Mouse (Mus musculus) hindbrain, embryonic 11.5 days (tissue): ENCODE data around the gene Tbc1d22a. TPM values are rescaled to one million over a fixed set of nuclear protein-coding genes. Genes with fewer than 3 reads are reported as not detected.
"Not testable (repeated sequence)": the region's sequence is repeated elsewhere in the genome, so short reads cannot be mapped to it uniquely, and the experiment has no call there.

Experiments used
- ATAC-seq: fragments of 200-750 bp; cut with Nextera tagmentation; 2 replicates; pipeline ENCODE4 v1.8.0; 2017; ENCODE audit warnings: mild to moderate bottlenecking, moderate TSS enrichment, moderate library complexity; ENCODE audit not compliant: low FRiP score
- DNase-seq: peaks from one replicate; pipeline ENCODE4 v3.0.0-alpha.2; 2015; ENCODE audit warnings: low spot score
- H3K27ac ChIP-seq: fragments of 300-500 bp; sonication (generic); 2 replicates; pipeline ENCODE4 v1.5.1; 2014; ENCODE audit warnings: mild to moderate bottlenecking, low read depth, low read length
- H3K27me3 ChIP-seq: fragments of 300-500 bp; sonication (generic); 2 replicates; pipeline ENCODE4 v1.6.1; 2014; ENCODE audit warnings: mild to moderate bottlenecking, low read length, moderate library complexity, mixed read lengths; ENCODE audit not compliant: control insufficient read depth, insufficient read depth
- H3K36me3 ChIP-seq: fragments of 300-500 bp; sonication (generic); 2 replicates; pipeline ENCODE4 v1.6.1; 2014; ENCODE audit warnings: mild to moderate bottlenecking, low read length, moderate library complexity, mixed read lengths; ENCODE audit not compliant: control insufficient read depth, insufficient read depth
- H3K4me1 ChIP-seq: fragments of 300-500 bp; sonication (generic); replicated peaks from 2 replicates; pipeline ENCODE4 v1.6.1; 2014; ENCODE audit warnings: low read length, mixed read lengths; ENCODE audit not compliant: control insufficient read depth, insufficient read depth
- H3K4me2 ChIP-seq: fragments of 300-500 bp; sonication (generic); replicated peaks from 2 replicates; pipeline ENCODE4 v1.6.1; 2014; ENCODE audit warnings: mild to moderate bottlenecking, low read depth, low read length
- H3K4me3 ChIP-seq: fragments of 300-500 bp; sonication (generic); 2 replicates; pipeline ENCODE4 v1.5.1; 2014; ENCODE audit warnings: low read depth, low read length
- H3K9ac ChIP-seq: fragments of 300-500 bp; sonication (generic); 2 replicates; pipeline ENCODE4 v1.6.1; 2014; ENCODE audit warnings: low read depth, low read length
- H3K9me3 ChIP-seq: fragments of 300-500 bp; sonication (generic); 2 replicates; pipeline ENCODE4 v1.6.1; 2016; ENCODE audit warnings: low read length; ENCODE audit not compliant: control insufficient read depth
- WGBS: fragments of 180-500 bp; shearing (Covaris S2); extraction: QIAGEN DNeasy Blood & Tissue Kit; methylation state at CpG from one replicate; pipeline ENCODE4 v1.1.7; 2014; 5-methylcytosine and 5-hydroxymethylcytosine counted together
- polyA plus RNA-seq: library from polyadenylated mRNA; unstranded; fragments of >200 nt; fragmentation: Nextera tagmentation; extraction: Ambion mirVana; gene quantifications from 2 replicates; pipeline ENCODE4 v1.2.1, GENCODE M21; 2014

The Tbc1d22a gene
- polyA plus RNA-seq, 1 experiment from 2014 or later = 7.3 TPM

- H3K9me3 ChIP-seq = no peaks in the 10 kb centered on the region
- H3K4me2 ChIP-seq = no peak overlapping the region
- DNase-seq = no peak
- ATAC-seq = no peak
- H3K4me1 ChIP-seq = no peaks in the 10 kb centered on the region
- H3K27ac ChIP-seq = no peak overlapping the region
- 93% methylated on average over 4 of the region's 4 CpGs for WGBS
- no peaks in the 10 kb centered on the region for H3K36me3 ChIP-seq
- H3K27me3 ChIP-seq = no peaks in the 10 kb centered on the region
- no peak overlapping the region for H3K4me3 ChIP-seq
- H3K9ac ChIP-seq = no peak overlapping the region
These were observed 6.5 kb downstream of the Tbc1d22a start for GRCm38 (mm10) chr15:86220715-86221114.

DNA sequence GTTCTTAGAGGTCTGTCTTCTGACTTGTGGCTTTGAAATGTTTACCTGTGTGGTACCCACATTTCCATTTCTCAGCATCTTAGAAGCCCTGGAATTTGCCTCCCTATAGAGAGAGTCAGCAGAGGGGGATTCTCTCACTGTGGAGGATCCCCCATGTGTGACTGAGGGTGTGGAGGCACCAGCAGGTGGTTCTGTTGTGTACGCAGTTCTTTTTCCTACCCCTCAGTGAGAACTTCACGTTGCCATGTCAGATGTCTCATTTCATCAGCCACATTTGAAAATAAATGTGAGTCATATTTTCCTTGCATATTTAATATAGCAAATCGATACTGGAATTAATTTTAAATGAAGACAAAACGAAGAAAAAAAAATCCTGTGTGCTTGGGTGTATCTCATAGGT is 7.1 kb downstream of the Tbc1d22a start:
- DNase-seq (no peak), ATAC-seq (no peak)
- H3K4me1 ChIP-seq = no peaks in the 10 kb centered on the region
- no peak overlapping the region for H3K27ac ChIP-seq
- no peaks in the 10 kb centered on the region for H3K27me3 ChIP-seq
- H3K9ac ChIP-seq = no peak overlapping the region
- no peaks in the 10 kb centered on the region for H3K36me3 ChIP-seq
- H3K4me3 ChIP-seq = no peak overlapping the region
- WGBS = 75% methylated on average over 4 of the region's 4 CpGs
- H3K4me2 ChIP-seq = no peak overlapping the region
- no peaks in the 10 kb centered on the region for H3K9me3 ChIP-seq

- H3K36me3 ChIP-seq, H3K4me1 ChIP-seq, H3K9me3 ChIP-seq, H3K27me3 ChIP-seq, H3K27ac ChIP-seq, H3K4me2 ChIP-seq, ATAC-seq, H3K9ac ChIP-seq, DNase-seq, H3K4me3 ChIP-seq: not testable (repeated sequence)
- 92% methylated on average over 11 of the region's 11 CpGs for WGBS
These were observed 7.6 kb downstream of the Tbc1d22a start for GRCm38 (mm10) chr15:86221901-86222300.

DNA sequence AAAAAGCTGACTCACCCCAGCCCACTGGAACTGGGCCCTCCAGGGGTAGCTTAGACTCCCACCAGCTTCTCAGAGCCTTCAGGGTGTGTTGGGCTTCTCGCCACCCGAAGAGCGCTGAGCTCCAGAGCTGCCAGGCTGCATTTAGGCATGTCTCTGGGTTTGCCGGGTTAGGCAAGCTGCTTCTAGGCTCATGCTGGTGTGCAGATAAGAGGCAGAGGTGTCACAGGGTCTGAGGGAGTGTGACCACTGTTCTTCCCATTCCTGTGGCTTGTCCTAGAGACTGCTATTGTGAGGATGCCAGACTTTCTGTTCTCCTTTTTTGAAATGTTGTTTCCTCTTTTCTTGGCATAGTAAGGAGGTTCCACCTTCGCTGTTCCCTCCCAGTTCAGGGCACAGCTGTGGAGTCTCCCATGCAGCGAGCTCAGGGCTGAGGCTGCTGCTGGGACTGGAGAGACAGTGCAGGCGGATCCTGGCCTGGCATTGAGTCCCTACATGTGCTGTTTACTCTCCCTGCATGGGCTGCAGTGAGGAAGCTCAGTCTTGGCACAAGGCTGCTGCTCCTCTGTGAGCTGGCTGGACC is 10.8 kb downstream of the Tbc1d22a start:
- WGBS = 89% methylated on average over 7 of the region's 7 CpGs

GRCm38 (mm10) chr15:86226221-86226620 is 12.0 kb downstream of the Tbc1d22a start:
- Histone ChIP-seq H3K4me3 (no peak overlapping the region), H3K9me3 (no peaks in the 10 kb centered on the region), H3K36me3 (no peaks in the 10 kb centered on the region), H3K9ac (no peak overlapping the region), H3K27ac (no peak overlapping the region), H3K4me1 (no peaks in the 10 kb centered on the region), H3K27me3 (no peaks in the 10 kb centered on the region), H3K4me2 (no peak overlapping the region)
- ATAC-seq (no peak), DNase-seq (no peak)
- WGBS = 81% methylated on average over 5 of the region's 5 CpGs

More for the DNA sequence above, 10.8 kb downstream of the Tbc1d22a start:
- Histone ChIP-seq H3K27me3 (no peaks in the 10 kb centered on the region), H3K27ac (no peak overlapping the region), H3K4me3 (no peak overlapping the region), H3K36me3 (no peaks in the 10 kb centered on the region), H3K4me1 (no peaks in the 10 kb centered on the region), H3K4me2 (no peak overlapping the region), H3K9ac (no peak overlapping the region), H3K9me3 (no peaks in the 10 kb centered on the region)
- ATAC-seq (no peak), DNase-seq (no peak)

- Histone ChIP-seq H3K27ac (no peak overlapping the region), H3K4me1 (no peaks in the 10 kb centered on the region), H3K4me2 (no peak overlapping the region), H3K4me3 (no peak overlapping the region), H3K9me3 (no peaks in the 10 kb centered on the region), H3K9ac (no peak overlapping the region), H3K36me3 (no peaks in the 10 kb centered on the region), H3K27me3 (no peaks in the 10 kb centered on the region)
- 85% methylated on average over 2 of the region's 2 CpGs for WGBS
- ATAC-seq (no peak), DNase-seq (no peak)
These were observed 12.7 kb downstream of the Tbc1d22a start for GRCm38 (mm10) chr15:86226968-86227367.

DNA sequence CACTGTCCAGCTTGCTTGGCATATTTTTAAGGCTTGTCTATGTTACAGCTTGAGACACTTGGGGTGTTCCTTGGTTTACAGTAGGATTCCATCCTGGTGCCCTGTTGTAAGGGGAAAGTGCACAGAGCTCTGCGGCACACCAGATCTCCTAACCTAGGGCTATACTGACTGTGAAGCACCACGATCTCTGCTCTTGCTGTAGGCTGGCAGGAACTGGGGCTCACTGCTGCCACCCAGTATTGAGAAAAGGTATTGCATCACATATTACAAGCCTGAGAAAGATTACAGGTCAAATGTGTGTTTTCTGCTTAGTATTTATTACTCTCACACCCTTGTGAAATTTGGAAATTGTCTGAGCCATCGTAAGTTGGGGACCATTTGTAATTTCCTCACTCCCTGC is 13.9 kb downstream of the Tbc1d22a start:
- ATAC-seq (no peak), DNase-seq (peak; percentile 55)
- H3K4me1 ChIP-seq = no peaks in the 10 kb centered on the region

GRCm38 (mm10) chr15:86229088-86229487 is 14.8 kb downstream of the Tbc1d22a start:
- no peak for ATAC-seq
- H3K9me3 ChIP-seq = no peaks in the 10 kb centered on the region
- H3K9ac ChIP-seq = no peak overlapping the region
- no peak overlapping the region for H3K4me2 ChIP-seq
- no peak for DNase-seq
- 90% methylated on average over 8 of the region's 8 CpGs for WGBS
- H3K36me3 ChIP-seq = no peaks in the 10 kb centered on the region
- H3K4me3 ChIP-seq = no peak overlapping the region
- no peaks in the 10 kb centered on the region for H3K4me1 ChIP-seq
- no peak overlapping the region for H3K27ac ChIP-seq
- H3K27me3 ChIP-seq = no peaks in the 10 kb centered on the region

More for the DNA sequence above, 13.9 kb downstream of the Tbc1d22a start:
- Histone ChIP-seq H3K9ac (no peak overlapping the region), H3K4me3 (no peak overlapping the region), H3K36me3 (no peaks in the 10 kb centered on the region), H3K4me2 (no peak overlapping the region), H3K27ac (no peak overlapping the region), H3K9me3 (no peaks in the 10 kb centered on the region), H3K27me3 (no peaks in the 10 kb centered on the region)
- 38% methylated on average over 3 of the region's 3 CpGs for WGBS

DNA sequence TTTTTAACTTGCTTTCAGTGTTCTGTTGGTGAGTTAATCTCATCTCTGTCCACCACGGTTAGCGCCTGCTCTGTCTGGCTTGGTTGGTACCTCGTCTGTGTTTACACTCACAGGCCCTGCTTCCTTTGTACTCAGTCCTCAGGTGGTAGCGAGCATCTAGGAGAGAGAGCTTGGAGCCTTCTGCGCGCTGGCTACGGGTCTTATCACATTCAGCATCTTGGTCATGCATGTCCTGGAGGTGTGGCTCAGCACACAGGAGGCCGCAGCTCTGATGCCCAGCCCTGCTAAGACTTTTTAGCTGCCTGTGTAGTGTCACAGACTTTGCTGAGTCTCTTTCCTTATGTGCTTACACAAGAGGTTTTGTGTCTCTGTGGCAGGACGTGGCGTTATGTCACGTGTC is 15.4 kb downstream of the Tbc1d22a start:
- no peak overlapping the region for H3K4me3 ChIP-seq
- no peak for DNase-seq
- no peak overlapping the region for H3K27ac ChIP-seq
- WGBS = 82% methylated on average over 11 of the region's 11 CpGs
- no peak overlapping the region for H3K9ac ChIP-seq
- H3K4me1 ChIP-seq = no peaks in the 10 kb centered on the region
- no peaks in the 10 kb centered on the region for H3K9me3 ChIP-seq
- no peak for ATAC-seq
- no peaks in the 10 kb centered on the region for H3K36me3 ChIP-seq
- H3K27me3 ChIP-seq = no peaks in the 10 kb centered on the region
- no peak overlapping the region for H3K4me2 ChIP-seq
